Mouse (Mus musculus): ENCODE measurements around the gene Serpina5. TPM values are rescaled to one million over a fixed set of nuclear protein-coding genes. Genes with fewer than 3 reads are reported as not detected.

The Serpina5 gene
- polyA plus RNA-seq (2015; fragmentation: Nextera tagmentation; extraction: Ambion mirVana): 0.06 and 0.10 TPM in 2 replicates

DNA sequence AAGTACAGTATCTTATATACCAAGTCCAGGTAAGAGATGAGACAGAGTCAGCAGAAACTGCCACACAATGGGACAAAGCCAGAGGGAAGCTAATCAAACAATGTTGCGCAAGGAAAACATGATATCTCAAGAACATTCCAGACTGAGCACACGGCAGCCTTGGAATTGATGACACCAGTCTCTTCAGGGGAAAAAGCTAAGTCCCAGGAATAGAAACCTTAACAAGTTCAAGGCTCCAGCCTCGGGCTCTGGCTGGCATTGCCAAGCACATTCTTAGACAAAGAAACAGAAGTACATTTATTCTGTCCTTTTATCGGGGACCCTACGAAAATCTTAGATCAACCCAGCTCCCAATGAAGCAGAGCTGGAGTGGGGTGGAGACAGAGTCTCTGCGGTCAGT is at the start of gene Serpina5:
Serpina5 (plus strand) TSS at position 346 of the 400 bp plus-strand sequence.
- 81% methylated on average over 6 of the region's 6 CpGs for WGBS
- Histone ChIP-seq H3K9me3 (ENCODE audit: control insufficient read depth, low read length) (no peaks in the 10 kb centered on the region), H3K27me3 (replicated peaks; ENCODE audit: control insufficient read depth, insufficient read depth, low read length) (0 out of 2 replicates have a peak, but pooled peaks cover under 1% of the 10 kb centered on the region), H3K27ac (ENCODE audit: low read length) (no peak within 1 kb of the TSS), H3K4me2 (ENCODE audit: low read depth, low read length) (no peak within 1 kb of the TSS), H3K36me3 (ENCODE audit: control insufficient read depth, insufficient read depth, low read length) (no peaks in the 10 kb centered on the region), H3K9ac (ENCODE audit: low read depth, low read length) (no peak within 1 kb of the TSS), H3K4me1 (ENCODE audit: control insufficient read depth, insufficient read depth, low read length) (no peaks in the 10 kb centered on the region), H3K4me3 (ENCODE audit: low read length) (no peak within 1 kb of the TSS)
- ATAC-seq: no peak

DNA sequence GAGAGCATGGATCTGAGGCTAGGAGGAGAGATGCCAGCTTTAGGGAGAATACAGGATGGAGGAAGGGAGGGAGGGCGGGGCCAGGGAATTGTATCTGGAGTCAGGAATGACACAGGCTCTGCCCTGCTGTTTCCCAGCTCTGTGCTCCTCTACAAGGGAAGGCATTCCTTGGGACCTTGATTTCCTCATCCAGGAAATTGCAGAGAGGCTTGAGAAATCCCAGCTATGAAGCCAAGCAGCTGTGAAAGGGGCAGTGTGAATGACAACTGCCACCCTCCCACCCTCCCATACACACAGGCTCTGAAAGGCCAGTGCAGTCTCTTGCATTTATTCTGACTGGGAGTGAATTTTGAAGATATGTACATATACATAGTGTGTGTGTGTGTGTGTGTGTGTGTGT is 46.9 kb upstream of the Serpina5 start:
- H3K27me3 ChIP-seq (replicated peaks; ENCODE audit: control insufficient read depth, insufficient read depth, low read length): no peaks in the 10 kb centered on the region
- no peaks in the 10 kb centered on the region for H3K4me1 ChIP-seq (ENCODE audit: control insufficient read depth, insufficient read depth, low read length)
- no peak overlapping the region for H3K27ac ChIP-seq (ENCODE audit: low read length)
- no peak overlapping the region for H3K4me2 ChIP-seq (ENCODE audit: low read depth, low read length)
- no peaks in the 10 kb centered on the region for H3K36me3 ChIP-seq (ENCODE audit: control insufficient read depth, insufficient read depth, low read length)
- ATAC-seq: no peak
- H3K9ac ChIP-seq (ENCODE audit: low read depth, low read length): no peak overlapping the region
- H3K9me3 ChIP-seq (ENCODE audit: control insufficient read depth, low read length): no peaks in the 10 kb centered on the region
- no peak overlapping the region for H3K4me3 ChIP-seq (ENCODE audit: low read length)
- 36% methylated on average over 1 of the region's 1 CpGs for WGBS

DNA sequence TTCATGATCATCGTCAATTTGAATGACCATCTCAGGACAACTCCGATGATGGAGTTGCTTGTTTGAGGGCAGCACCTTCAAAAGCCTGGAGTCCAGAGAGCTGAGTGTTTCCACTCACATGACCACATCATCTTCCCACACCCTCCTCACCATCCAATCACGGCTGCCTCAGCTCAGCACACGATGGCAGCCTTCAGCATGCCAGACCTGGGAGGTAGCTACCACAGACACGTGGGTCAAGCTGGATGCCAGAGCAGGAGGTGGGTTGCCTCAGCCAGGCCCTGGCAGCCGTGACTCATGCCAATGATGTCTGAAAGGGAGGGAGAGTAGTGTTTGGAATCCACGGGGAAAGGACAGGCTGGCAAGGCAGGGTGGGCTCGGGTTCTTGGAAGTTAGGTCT is 45.2 kb upstream of the Serpina5 start:
- 74% methylated on average over 8 of the region's 8 CpGs for WGBS

DNA sequence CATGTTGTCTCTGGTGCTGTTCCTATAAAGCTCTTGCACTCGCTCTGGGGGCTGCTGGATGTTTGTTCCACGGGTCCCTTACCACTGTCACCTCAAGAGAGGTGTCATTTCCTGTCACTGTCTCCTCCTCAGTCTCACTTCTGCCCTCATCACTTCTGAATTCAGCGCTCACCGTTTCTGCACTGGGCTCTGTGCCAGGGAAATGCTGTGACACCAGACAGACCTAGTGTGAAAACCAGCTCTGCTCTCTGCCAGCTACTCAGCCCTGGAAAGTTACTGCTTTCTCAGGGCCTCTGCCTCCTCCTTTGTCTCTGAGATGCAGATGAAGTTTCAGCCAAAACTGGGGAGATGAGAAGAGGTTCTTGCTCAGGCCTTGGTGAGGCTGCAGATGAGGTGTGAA is 43.9 kb upstream of the Serpina5 start:
- no peaks in the 10 kb centered on the region for H3K9me3 ChIP-seq (ENCODE audit: control insufficient read depth, low read length)
- 28% methylated on average over 4 of the region's 4 CpGs for WGBS
- ATAC-seq: no peak

More for the DNA sequence above, 45.2 kb upstream of the Serpina5 start:
- H3K4me1 ChIP-seq (ENCODE audit: control insufficient read depth, insufficient read depth, low read length): no peaks in the 10 kb centered on the region
- H3K4me3 ChIP-seq (ENCODE audit: low read length): no peak overlapping the region
- no peaks in the 10 kb centered on the region for H3K36me3 ChIP-seq (ENCODE audit: control insufficient read depth, insufficient read depth, low read length)
- H3K9ac ChIP-seq (ENCODE audit: low read depth, low read length): no peak overlapping the region
- no peak overlapping the region for H3K27ac ChIP-seq (ENCODE audit: low read length)
- no peak for ATAC-seq
- no peak overlapping the region for H3K4me2 ChIP-seq (ENCODE audit: low read depth, low read length)
- H3K9me3 ChIP-seq (ENCODE audit: control insufficient read depth, low read length): no peaks in the 10 kb centered on the region
- no peaks in the 10 kb centered on the region for H3K27me3 ChIP-seq (replicated peaks; ENCODE audit: control insufficient read depth, insufficient read depth, low read length)

DNA sequence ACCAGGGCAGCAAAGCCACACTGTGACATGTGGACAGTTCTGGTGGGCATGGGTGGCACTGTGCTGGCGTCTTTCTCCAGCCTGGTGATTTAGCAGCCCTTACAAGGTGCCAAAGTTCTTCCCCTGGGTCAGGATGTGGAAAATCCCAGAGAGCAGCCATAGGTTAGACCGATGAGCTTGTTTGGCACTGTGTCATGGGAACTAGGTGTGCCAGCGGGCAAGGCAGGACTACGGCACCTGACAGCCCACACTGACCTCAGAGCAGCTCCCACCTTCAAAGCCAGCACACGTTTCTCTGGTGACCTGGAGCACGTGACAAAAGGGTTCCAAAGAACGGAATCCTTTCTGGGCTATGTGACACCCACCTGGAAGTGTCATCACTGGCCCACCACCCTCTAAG is 43.4 kb upstream of the Serpina5 start:
- no peaks in the 10 kb centered on the region for H3K4me1 ChIP-seq (ENCODE audit: control insufficient read depth, insufficient read depth, low read length)
- no peak overlapping the region for H3K27ac ChIP-seq (ENCODE audit: low read length)
- WGBS: 85% methylated on average over 7 of the region's 7 CpGs
- no peaks in the 10 kb centered on the region for H3K27me3 ChIP-seq (replicated peaks; ENCODE audit: control insufficient read depth, insufficient read depth, low read length)
- H3K4me2 ChIP-seq (ENCODE audit: low read depth, low read length): no peak overlapping the region
- no peaks in the 10 kb centered on the region for H3K9me3 ChIP-seq (ENCODE audit: control insufficient read depth, low read length)
- no peak overlapping the region for H3K9ac ChIP-seq (ENCODE audit: low read depth, low read length)
- H3K36me3 ChIP-seq (ENCODE audit: control insufficient read depth, insufficient read depth, low read length): no peaks in the 10 kb centered on the region
- H3K4me3 ChIP-seq (ENCODE audit: low read length): no peak overlapping the region
- ATAC-seq: no peak

More for the DNA sequence above, 43.9 kb upstream of the Serpina5 start:
- Histone ChIP-seq H3K27me3 (replicated peaks; ENCODE audit: control insufficient read depth, insufficient read depth, low read length) (no peaks in the 10 kb centered on the region), H3K27ac (ENCODE audit: low read length) (no peak overlapping the region), H3K9ac (ENCODE audit: low read depth, low read length) (no peak overlapping the region), H3K4me1 (ENCODE audit: control insufficient read depth, insufficient read depth, low read length) (no peaks in the 10 kb centered on the region), H3K4me3 (ENCODE audit: low read length) (no peak overlapping the region), H3K4me2 (ENCODE audit: low read depth, low read length) (no peak overlapping the region), H3K36me3 (ENCODE audit: control insufficient read depth, insufficient read depth, low read length) (no peaks in the 10 kb centered on the region)

DNA sequence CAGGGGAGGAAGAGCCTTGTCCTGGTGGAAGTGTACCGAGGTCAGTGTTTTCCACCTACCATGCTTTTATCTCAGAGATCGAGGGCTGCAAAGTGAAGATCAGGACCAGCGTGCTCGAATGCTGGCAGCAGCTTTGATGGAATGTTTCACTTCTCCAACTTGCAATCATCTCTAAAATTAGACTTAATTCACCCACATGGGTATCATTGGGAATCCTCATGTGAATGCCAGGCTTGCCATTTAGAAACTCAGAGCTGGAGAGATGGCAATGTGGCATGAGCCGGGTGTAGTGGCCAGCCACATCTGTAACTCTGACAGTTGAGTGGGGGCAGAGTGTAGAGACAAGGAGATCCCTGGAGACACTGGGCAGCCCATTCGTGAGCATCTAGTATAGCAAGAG is 40.8 kb upstream of the Serpina5 start:
- H3K27me3 ChIP-seq (replicated peaks; ENCODE audit: control insufficient read depth, insufficient read depth, low read length): no peaks in the 10 kb centered on the region
- H3K4me2 ChIP-seq (ENCODE audit: low read depth, low read length): no peak overlapping the region
- WGBS: 79% methylated on average over 6 of the region's 6 CpGs
- H3K9ac ChIP-seq (ENCODE audit: low read depth, low read length): no peak overlapping the region
- H3K27ac ChIP-seq (ENCODE audit: low read length): no peak overlapping the region
- no peaks in the 10 kb centered on the region for H3K36me3 ChIP-seq (ENCODE audit: control insufficient read depth, insufficient read depth, low read length)
- H3K9me3 ChIP-seq (ENCODE audit: control insufficient read depth, low read length): no peaks in the 10 kb centered on the region
- ATAC-seq: no peak
- H3K4me1 ChIP-seq (ENCODE audit: control insufficient read depth, insufficient read depth, low read length): no peaks in the 10 kb centered on the region
- no peak overlapping the region for H3K4me3 ChIP-seq (ENCODE audit: low read length)

DNA sequence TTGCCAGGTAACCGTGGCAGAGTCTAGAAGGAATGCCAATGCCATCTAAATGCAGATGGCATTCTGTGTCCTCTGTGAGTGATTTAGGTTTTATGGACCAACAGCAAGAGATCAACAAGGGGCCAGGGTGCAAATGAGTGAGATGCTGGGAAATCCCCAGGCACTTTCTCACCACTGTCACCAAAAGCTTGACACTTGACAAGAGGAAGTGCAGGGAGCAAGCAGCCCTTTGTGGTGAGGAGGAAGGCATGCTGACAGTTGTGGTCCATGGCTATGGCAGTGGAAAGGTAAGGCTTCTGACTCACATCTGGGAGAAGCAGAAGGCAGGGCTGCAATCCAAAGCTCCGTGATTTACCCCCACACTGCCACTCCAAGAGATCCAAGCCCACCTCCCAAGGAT is 39.1 kb upstream of the Serpina5 start:
- 54% methylated on average over 2 of the region's 2 CpGs for WGBS
- Histone ChIP-seq H3K27ac (ENCODE audit: low read length) (no peak overlapping the region), H3K36me3 (ENCODE audit: control insufficient read depth, insufficient read depth, low read length) (no peaks in the 10 kb centered on the region), H3K4me3 (ENCODE audit: low read length) (no peak overlapping the region), H3K27me3 (replicated peaks; ENCODE audit: control insufficient read depth, insufficient read depth, low read length) (no peaks in the 10 kb centered on the region), H3K4me2 (ENCODE audit: low read depth, low read length) (no peak overlapping the region), H3K9ac (ENCODE audit: low read depth, low read length) (no peak overlapping the region), H3K9me3 (ENCODE audit: control insufficient read depth, low read length) (no peaks in the 10 kb centered on the region), H3K4me1 (ENCODE audit: control insufficient read depth, insufficient read depth, low read length) (no peaks in the 10 kb centered on the region)
- ATAC-seq: no peak

DNA sequence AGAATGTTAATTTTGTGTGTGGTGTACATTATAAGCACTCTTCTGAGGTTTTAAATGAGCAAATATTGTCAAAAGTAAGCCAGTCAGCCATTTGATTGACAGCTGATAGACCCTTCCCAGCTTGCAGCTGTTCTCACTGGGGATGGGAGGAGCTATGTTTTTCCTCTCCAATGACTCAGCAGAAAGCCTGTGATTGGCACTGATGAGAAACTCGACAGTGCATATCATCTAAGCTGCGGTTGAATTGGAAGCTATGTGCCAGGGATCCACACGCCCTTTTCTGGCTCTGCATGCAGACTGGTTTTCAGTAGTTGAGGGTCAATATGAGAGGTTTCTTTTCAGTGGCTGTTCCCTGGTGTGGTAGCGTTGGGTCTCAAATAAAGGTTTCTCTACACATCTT is 36.4 kb upstream of the Serpina5 start:
- ATAC-seq: no peak
- Histone ChIP-seq H3K9ac (ENCODE audit: low read depth, low read length) (no peak overlapping the region), H3K4me3 (ENCODE audit: low read length) (no peak overlapping the region), H3K27me3 (replicated peaks; ENCODE audit: control insufficient read depth, insufficient read depth, low read length) (no peaks in the 10 kb centered on the region), H3K36me3 (ENCODE audit: control insufficient read depth, insufficient read depth, low read length) (no peaks in the 10 kb centered on the region), H3K4me2 (ENCODE audit: low read depth, low read length) (no peak overlapping the region), H3K4me1 (ENCODE audit: control insufficient read depth, insufficient read depth, low read length) (no peaks in the 10 kb centered on the region), H3K9me3 (ENCODE audit: control insufficient read depth, low read length) (no peaks in the 10 kb centered on the region), H3K27ac (ENCODE audit: low read length) (no peak overlapping the region)
- 67% methylated on average over 4 of the region's 4 CpGs for WGBS

DNA sequence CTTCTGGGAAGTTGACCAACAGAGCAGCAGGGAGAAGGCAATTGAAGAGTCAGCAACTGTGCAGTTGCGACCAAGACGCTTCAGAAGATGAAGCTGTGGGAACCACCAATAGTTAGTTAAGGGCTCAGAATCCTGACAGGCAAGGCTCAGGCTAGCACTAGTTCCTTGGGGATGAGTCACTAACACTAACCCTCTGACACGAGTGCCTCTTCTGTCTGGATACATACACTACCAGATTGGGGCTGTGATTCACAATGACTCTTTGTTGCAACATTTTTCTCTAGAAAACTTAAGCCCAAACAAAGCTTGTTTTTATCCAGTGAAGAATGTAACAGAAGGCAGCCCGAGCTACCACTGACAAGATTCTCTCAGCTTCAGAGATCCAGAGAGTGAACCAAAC is 35.9 kb upstream of the Serpina5 start:
- Histone ChIP-seq H3K9ac (ENCODE audit: low read depth, low read length) (no peak overlapping the region), H3K9me3 (ENCODE audit: control insufficient read depth, low read length) (no peaks in the 10 kb centered on the region), H3K4me3 (ENCODE audit: low read length) (no peak overlapping the region), H3K36me3 (ENCODE audit: control insufficient read depth, insufficient read depth, low read length) (no peaks in the 10 kb centered on the region), H3K27ac (ENCODE audit: low read length) (no peak overlapping the region), H3K4me1 (ENCODE audit: control insufficient read depth, insufficient read depth, low read length) (no peaks in the 10 kb centered on the region), H3K27me3 (replicated peaks; ENCODE audit: control insufficient read depth, insufficient read depth, low read length) (no peaks in the 10 kb centered on the region), H3K4me2 (ENCODE audit: low read depth, low read length) (no peak overlapping the region)
- no peak for ATAC-seq
- WGBS: 76% methylated on average over 4 of the region's 4 CpGs

DNA sequence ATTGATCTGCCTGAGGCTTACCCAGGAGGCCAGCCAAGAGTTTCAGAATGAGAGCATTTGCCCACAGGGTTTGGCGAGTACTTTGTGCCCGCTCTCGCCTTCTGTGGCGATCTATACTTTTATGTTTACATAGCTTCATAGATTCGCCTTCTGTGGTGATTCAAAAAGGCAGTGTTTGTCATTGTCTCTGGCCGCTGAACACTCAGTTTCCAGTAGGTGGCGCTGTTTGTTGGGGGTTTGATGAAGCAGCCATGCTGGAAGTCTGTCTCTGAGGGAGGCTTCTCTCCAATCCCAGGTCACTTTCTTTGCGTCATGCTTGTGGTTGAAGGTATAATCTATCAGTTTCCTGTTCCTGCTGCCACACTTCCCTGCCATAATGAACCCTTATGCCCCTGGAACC is 34.7 kb upstream of the Serpina5 start:
- WGBS: 8% methylated on average over 8 of the region's 8 CpGs
- no peak overlapping the region for H3K4me2 ChIP-seq (ENCODE audit: low read depth, low read length)
- H3K4me3 ChIP-seq (ENCODE audit: low read length): no peak overlapping the region
- H3K4me1 ChIP-seq (ENCODE audit: control insufficient read depth, insufficient read depth, low read length): no peaks in the 10 kb centered on the region
- H3K9me3 ChIP-seq (ENCODE audit: control insufficient read depth, low read length): no peaks in the 10 kb centered on the region
- H3K27ac ChIP-seq (ENCODE audit: low read length): no peak overlapping the region
- no peak for ATAC-seq
- H3K9ac ChIP-seq (ENCODE audit: low read depth, low read length): no peak overlapping the region
- no peaks in the 10 kb centered on the region for H3K27me3 ChIP-seq (replicated peaks; ENCODE audit: control insufficient read depth, insufficient read depth, low read length)
- H3K36me3 ChIP-seq (ENCODE audit: control insufficient read depth, insufficient read depth, low read length): no peaks in the 10 kb centered on the region
